Mouse (Mus musculus): ENCODE results near the gene Gm49393.
"Not testable (repeated sequence)": the region's sequence is repeated elsewhere in the genome, so short reads cannot be mapped to it uniquely, and the experiment has no call there.

Gene Gm49393

DNA sequence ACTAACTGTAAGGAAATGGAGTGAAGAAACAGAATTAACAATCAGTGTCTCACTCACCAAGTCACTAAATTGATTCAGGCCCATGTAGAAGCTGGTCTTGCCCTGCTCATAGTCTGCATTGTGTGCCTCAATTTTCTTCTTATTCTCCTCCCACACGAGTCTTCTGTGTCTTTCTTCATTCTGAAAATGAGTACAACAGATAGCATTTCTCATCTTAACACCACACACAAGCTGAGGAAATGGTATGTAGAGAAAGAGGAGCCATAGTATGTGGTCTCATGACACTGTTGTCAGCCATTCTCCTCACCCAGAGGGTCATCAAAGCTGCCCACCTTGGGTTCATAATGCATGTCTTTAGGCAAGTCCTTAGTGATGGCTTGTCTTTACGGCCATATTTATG, at the start of gene Gm49393:
TSS of gene Gm49393 (minus strand) at position 101 of the 400 bp plus-strand sequence.
- not testable (repeated sequence) for DNase-seq

DNA sequence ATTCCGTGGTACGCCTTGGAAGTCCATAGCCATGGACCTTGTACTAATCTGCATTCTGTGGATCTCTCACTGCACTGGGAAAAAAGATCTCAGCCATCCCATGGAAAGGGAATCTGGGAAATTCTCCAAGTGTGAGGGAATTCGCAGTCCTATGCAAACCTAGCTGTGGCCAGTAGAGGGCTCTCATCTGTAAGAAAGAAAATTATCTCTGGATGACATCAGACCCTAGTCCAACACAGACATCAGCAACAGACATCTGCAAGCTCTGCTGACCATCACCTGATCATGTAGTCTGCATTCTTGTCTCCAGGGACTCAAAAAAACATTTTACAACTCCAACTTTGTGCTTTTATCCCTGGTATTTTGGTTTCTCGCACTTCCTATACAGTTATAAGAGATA, 36.9 kb upstream of the Gm49393 start:
- DNase-seq = not testable (repeated sequence)

GRCm38 (mm10) chr13:60963985-60964384, 28.6 kb upstream of the Gm49393 start:
- not testable (repeated sequence) for DNase-seq

GRCm38 (mm10) chr13:60961706-60962105, 26.3 kb upstream of the Gm49393 start:
- no peak for DNase-seq

GRCm38 (mm10) chr13:60941884-60942283, 6.5 kb upstream of the Gm49393 start, which contains the start of gene Tpbpa:
Tpbpa (minus strand) TSS chr13:60941984.
- not testable (repeated sequence) for DNase-seq

- peak; percentile 6 to 17 for DNase-seq
Observed at GRCm38 (mm10) chr13:60936500-60936901, 1.1 kb upstream of the Gm49393 start, which contains the start of the genes Gm49391 and Ctla2a. Gm49391 (minus strand) TSS chr13:60936571. Ctla2a (minus strand) TSS chr13:60936625.

DNA sequence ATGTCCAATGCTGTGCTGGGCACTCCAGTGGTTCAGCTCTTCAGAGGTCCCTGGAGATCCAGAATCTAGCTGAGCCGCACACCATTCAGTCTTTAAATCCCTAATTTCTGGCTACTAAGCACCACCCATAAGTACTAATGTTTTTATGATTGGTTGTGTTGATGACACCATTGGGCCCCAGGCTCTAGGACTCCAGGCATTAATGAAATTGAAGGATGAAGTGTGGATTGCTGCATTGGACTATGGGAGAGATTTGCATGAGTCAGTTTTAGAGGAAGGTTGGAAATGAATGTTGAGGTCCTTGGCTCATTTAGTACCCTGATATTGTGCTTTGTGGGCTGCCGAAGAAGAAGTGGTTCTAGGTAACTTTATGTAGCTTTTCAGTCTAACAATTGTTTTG, 30.6 kb downstream of the Gm49393 start, which contains the start of gene Tpbpb:
TSS of gene Tpbpb (minus strand) at position 101 of the 400 bp plus-strand sequence.
- not testable (repeated sequence) for DNase-seq

DNA sequence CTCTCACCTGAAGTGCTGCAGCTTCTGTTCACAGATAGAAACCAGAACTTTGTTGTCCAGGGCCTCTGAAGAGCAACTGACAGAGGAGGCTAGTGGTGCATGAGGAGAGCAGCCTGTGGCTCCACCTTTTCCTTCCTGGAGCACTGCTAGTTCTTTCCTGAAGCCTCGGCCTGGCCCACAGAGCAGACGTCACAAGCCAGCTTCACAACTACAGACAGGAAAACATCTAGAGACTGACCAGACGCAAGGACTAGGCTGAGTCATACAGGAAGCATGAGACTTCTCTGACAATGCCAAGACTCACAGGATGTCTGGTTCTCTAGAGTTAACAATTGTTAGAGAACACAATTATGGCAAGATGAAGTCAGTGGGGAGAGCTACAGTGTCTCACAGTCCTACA, 38.1 kb downstream of the Gm49393 start, which contains the start of gene Ctla2b:
TSS of gene Ctla2b (minus strand) at position 120 of the 400 bp plus-strand sequence.
- DNase-seq = no peak

- not testable (repeated sequence) for DNase-seq
Observed at GRCm38 (mm10) chr13:60896794-60897193, 38.6 kb downstream of the Gm49393 start, which contains the start of gene Gm49392. Gm49392 (minus strand) TSS chr13:60896894.

GRCm38 (mm10) chr13:60895406-60896160, 39.8 kb downstream of the Gm49393 start:
- no peak for DNase-seq

GRCm38 (mm10) chr13:60892301-60892700, 43.1 kb downstream of the Gm49393 start:
- no peak for DNase-seq

DNA sequence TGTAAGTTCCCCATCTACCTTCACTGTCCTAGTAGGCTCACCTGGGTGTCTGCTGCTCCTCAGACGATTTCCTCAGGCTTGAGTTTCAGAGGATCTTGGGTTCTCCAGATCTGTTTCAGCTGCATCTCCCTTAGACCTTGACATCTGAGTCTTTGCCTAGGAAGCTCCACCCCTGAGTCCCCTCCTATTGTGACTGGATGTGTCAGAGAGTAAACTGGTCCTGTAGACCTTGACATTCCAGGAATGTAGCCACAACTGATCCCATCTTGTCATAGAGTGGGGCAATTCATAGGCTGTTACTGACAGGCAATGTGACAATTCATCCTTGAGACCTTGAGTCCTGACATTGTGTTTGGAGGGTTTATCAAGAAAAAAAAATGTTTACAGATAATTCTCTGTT, 71.1 kb downstream of the Gm49393 start, which contains the start of gene 4930486L24Rik:
TSS of gene 4930486L24Rik (minus strand) at position 195 of the 400 bp plus-strand sequence.
- DNase-seq = no peak

GRCm38 (mm10) chr13:60848241-60849120, 86.9 kb downstream of the Gm49393 start:
- DNase-seq = peak; percentile 42 to 63

DNA sequence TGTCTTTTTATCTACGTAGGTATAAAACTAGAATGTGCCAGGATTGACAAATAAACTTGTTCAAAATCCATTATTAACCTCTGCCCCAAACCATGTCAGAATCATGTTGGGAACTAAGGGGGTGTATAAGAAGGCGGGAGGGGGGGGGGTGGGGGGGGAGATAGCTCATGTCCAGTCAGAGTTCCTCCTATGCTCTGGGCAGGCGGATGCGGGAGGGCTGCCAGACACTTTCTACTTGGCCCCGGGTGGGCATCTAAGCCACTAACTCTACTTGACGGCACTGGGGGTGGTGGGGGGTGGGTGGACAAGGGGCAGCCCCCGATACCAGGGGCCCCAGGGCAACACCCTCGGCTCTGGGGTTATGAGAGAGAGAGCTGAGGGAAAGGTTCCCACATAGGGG, 92.2 kb downstream of the Gm49393 start:
- no peak for DNase-seq

GRCm38 (mm10) chr13:60842703-60843102, 92.7 kb downstream of the Gm49393 start:
- no peak for DNase-seq

DNA sequence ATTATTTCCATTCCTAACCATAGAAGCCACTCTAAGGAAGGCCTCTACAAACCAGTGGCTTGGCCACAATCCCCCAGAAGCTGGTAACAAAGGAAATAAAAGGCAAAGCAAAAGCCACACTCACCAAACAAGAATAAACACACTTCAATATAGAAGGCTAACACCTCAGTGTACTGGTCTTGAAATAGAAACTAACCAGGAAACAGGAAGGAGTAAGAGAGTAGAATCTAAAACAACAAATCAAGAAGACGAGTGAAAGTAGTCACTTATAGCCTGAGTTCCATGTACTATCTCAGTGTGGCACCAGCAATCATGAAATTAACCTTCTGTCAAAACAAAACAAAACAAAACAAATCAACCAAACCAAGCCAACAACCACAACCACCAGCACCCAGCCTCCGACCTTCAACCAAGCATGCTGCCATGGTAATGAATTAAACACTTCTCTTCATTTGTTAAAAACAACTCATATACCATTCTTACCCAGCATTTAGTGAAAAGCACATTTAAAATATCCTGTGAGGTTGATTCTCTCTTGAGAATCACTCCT, 96.0 kb downstream of the Gm49393 start:
- DNase-seq = no peak

- DNase-seq = peak; percentile 70 to 76
Observed at GRCm38 (mm10) chr13:60826052-60826451, 109.3 kb downstream of the Gm49393 start.

DNA sequence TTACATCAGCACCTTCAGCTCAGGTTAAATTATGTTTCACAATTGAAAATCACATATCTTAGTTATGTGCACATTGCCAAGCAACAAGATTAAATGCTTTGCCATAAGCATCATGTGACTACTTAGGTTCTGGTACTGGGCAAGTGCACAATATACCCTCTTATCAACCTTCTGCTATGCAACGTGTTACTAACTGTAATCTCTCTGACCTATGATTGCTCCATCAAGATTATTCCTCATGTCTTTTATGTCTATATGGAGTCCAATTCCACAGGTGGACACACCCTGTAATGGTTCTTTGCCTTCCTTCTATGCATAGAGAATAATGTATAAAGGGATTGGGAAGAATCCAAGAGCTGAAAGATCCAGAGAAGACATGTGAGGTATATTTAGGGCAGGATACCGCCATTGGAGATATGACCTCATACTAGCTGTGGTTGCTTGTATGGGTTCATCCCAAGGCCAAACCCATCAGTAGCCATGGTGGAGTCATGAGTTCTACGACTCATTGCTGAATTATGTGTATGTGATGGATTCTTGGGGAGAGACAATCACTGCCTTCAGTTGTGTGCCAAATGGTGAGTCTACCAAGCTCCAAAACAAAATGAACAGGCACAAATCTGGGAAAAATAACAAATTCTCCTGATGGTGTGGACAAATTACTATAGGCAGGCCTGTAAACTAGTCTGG, 114.8 kb downstream of the Gm49393 start:
- no peak for DNase-seq

GRCm38 (mm10) chr13:60819469-60819868, 115.9 kb downstream of the Gm49393 start:
- DNase-seq = peak; percentile 22 to 32

DNA sequence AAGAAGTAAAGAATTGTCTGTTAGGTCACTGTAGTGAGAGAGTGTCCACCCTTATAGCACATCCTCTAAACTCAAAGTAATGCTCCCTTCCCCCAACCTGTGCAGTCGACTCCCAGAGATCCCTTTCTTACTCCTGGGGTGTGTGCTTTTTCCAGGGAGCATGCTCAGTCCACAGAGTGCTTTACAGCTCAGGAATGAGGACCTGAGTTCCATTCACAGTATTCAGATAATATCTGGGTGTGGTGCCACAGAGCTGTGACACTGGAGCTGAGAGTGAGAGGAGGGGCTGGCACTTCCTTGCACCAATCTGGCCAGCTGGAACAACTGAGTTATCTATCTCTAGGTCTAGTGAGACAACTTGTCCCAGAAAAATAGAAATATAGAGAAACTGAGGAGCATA, 121.7 kb downstream of the Gm49393 start:
- DNase-seq = no peak

GRCm38 (mm10) chr13:60812768-60813167, 122.6 kb downstream of the Gm49393 start:
- DNase-seq = no peak

DNA sequence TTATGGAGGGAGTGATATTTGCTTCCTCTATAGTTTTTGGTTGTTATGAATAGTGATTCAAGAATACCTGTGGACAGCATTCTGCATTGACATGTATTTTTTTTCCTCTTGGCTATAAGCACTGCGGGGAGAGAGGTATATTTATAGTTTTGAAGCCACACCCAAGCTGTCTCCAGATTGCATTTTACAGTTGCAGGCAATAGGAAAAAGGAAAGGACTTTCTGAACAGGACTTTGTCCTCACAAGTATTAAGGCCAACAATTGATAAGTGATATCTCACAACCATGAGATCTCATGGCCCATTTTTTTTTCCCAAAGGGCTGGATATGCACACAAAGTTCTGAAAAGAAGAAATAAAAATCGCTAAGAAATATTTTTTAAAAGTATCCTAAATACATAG, 125.7 kb downstream of the Gm49393 start:
- no peak for DNase-seq

Measured in thymus, postnatal 36 days (tissue).